Mouse (Mus musculus): ENCODE data around the gene Urb1. TPM values are rescaled to one million over a fixed set of nuclear protein-coding genes. Genes with fewer than 3 reads are reported as not detected.
A peak's percentile ranks its signal among the peaks of the same experiment; 100 is the strongest.
"Not testable (repeated sequence)": the region's sequence is repeated elsewhere in the genome, so short reads cannot be mapped to it uniquely, and the experiment has no call there.

Urb1 gene
- polyA plus RNA-seq, 1 experiment from 2014 or later: 17.7 TPM

- DNase-seq (ENCODE audit: low spot score): no peak
- 74% methylated on average over 7 of the region's 7 CpGs for WGBS
- Histone ChIP-seq H3K4me2 (no peak overlapping the region), H3K4me3 (ENCODE audit: low read depth, low read length) (no peak overlapping the region), H3K9ac (ENCODE audit: low read depth, low read length) (no peak overlapping the region), H3K4me1 (replicated peaks; ENCODE audit: control insufficient read depth, insufficient read depth, low read length) (peaks cover 10% of the 10 kb centered on the region), H3K27me3 (replicated peaks; ENCODE audit: control insufficient read depth, insufficient read depth, low read length) (peaks cover 56% of the 10 kb centered on the region), H3K36me3 (ENCODE audit: control insufficient read depth, insufficient read depth, low read length) (no peaks in the 10 kb centered on the region), H3K27ac (ENCODE audit: low read depth, low read length) (no peak overlapping the region), H3K9me3 (ENCODE audit: control insufficient read depth, low read length) (no peaks in the 10 kb centered on the region)
- no peak for ATAC-seq (replicated peaks; ENCODE audit: low FRiP score)
Observed at GRCm38 (mm10) chr16:90829136-90829535, 18.9 kb upstream of the Urb1 start.

GRCm38 (mm10) chr16:90827498-90827897, 17.3 kb upstream of the Urb1 start:
- 79% methylated on average over 9 of the region's 9 CpGs for WGBS
- no peak overlapping the region for H3K27ac ChIP-seq (ENCODE audit: low read depth, low read length)
- no peak overlapping the region for H3K4me2 ChIP-seq
- DNase-seq (ENCODE audit: low spot score) (no peak), ATAC-seq (replicated peaks; ENCODE audit: low FRiP score) (no peak)
- H3K36me3 ChIP-seq (ENCODE audit: control insufficient read depth, insufficient read depth, low read length): no peaks in the 10 kb centered on the region
- peaks cover 43% of the 10 kb centered on the region for H3K27me3 ChIP-seq (replicated peaks; ENCODE audit: control insufficient read depth, insufficient read depth, low read length)
- H3K9me3 ChIP-seq (ENCODE audit: control insufficient read depth, low read length): no peaks in the 10 kb centered on the region
- no peak overlapping the region for H3K9ac ChIP-seq (ENCODE audit: low read depth, low read length)
- no peak overlapping the region for H3K4me3 ChIP-seq (ENCODE audit: low read depth, low read length)
- H3K4me1 ChIP-seq (replicated peaks; ENCODE audit: control insufficient read depth, insufficient read depth, low read length): peaks cover 10% of the 10 kb centered on the region

GRCm38 (mm10) chr16:90826457-90826856, 16.2 kb upstream of the Urb1 start, which contains the start of gene Eva1c:
Gene Eva1c, plus strand, starts transcription at chr16:90826719.
- Histone ChIP-seq H3K4me1 (replicated peaks; ENCODE audit: control insufficient read depth, insufficient read depth, low read length) (peaks cover 10% of the 10 kb centered on the region), H3K36me3 (ENCODE audit: control insufficient read depth, insufficient read depth, low read length) (no peaks in the 10 kb centered on the region), H3K27ac (ENCODE audit: low read depth, low read length) (no peak within 1 kb of the TSS), H3K27me3 (replicated peaks; ENCODE audit: control insufficient read depth, insufficient read depth, low read length) (peaks cover 35% of the 10 kb centered on the region), H3K9ac (ENCODE audit: low read depth, low read length) (no peak within 1 kb of the TSS), H3K9me3 (ENCODE audit: control insufficient read depth, low read length) (no peaks in the 10 kb centered on the region), H3K4me3 (ENCODE audit: low read depth, low read length) (no peak within 1 kb of the TSS), H3K4me2 (no peak within 1 kb of the TSS)
- 60% methylated on average over 7 of the region's 7 CpGs for WGBS
- DNase-seq (ENCODE audit: low spot score) (no peak), ATAC-seq (replicated peaks; ENCODE audit: low FRiP score) (no peak)

GRCm38 (mm10) chr16:90826041-90826440, 15.8 kb upstream of the Urb1 start:
- H3K9ac ChIP-seq (ENCODE audit: low read depth, low read length): no peak overlapping the region
- 80% methylated on average over 5 of the region's 5 CpGs for WGBS
- H3K4me1 ChIP-seq (replicated peaks; ENCODE audit: control insufficient read depth, insufficient read depth, low read length): peaks cover 8% of the 10 kb centered on the region
- H3K9me3 ChIP-seq (ENCODE audit: control insufficient read depth, low read length): no peaks in the 10 kb centered on the region
- H3K36me3 ChIP-seq (ENCODE audit: control insufficient read depth, insufficient read depth, low read length): no peaks in the 10 kb centered on the region
- DNase-seq (ENCODE audit: low spot score) (no peak), ATAC-seq (replicated peaks; ENCODE audit: low FRiP score) (no peak)
- H3K4me2 ChIP-seq: no peak overlapping the region
- no peak overlapping the region for H3K27ac ChIP-seq (ENCODE audit: low read depth, low read length)
- H3K4me3 ChIP-seq (ENCODE audit: low read depth, low read length): no peak overlapping the region
- peaks cover 31% of the 10 kb centered on the region for H3K27me3 ChIP-seq (replicated peaks; ENCODE audit: control insufficient read depth, insufficient read depth, low read length)

- ATAC-seq (replicated peaks; ENCODE audit: low FRiP score): not testable (repeated sequence)
Observed at GRCm38 (mm10) chr16:90823986-90824385, 13.8 kb upstream of the Urb1 start.

GRCm38 (mm10) chr16:90822981-90823380, 12.8 kb upstream of the Urb1 start:
- Histone ChIP-seq H3K27ac (ENCODE audit: low read depth, low read length) (no peak overlapping the region), H3K9me3 (ENCODE audit: control insufficient read depth, low read length) (no peaks in the 10 kb centered on the region), H3K36me3 (ENCODE audit: control insufficient read depth, insufficient read depth, low read length) (no peaks in the 10 kb centered on the region), H3K27me3 (replicated peaks; ENCODE audit: control insufficient read depth, insufficient read depth, low read length) (peaks cover 7% of the 10 kb centered on the region; the same call in 1 of the 2 replicates), H3K4me2 (no peak overlapping the region), H3K9ac (ENCODE audit: low read depth, low read length) (no peak overlapping the region), H3K4me1 (replicated peaks; ENCODE audit: control insufficient read depth, insufficient read depth, low read length) (no peaks in the 10 kb centered on the region), H3K4me3 (ENCODE audit: low read depth, low read length) (no peak overlapping the region)
- ATAC-seq (replicated peaks; ENCODE audit: low FRiP score) (no peak), DNase-seq (ENCODE audit: low spot score) (no peak)
- WGBS: 66% methylated on average over 7 of the region's 7 CpGs

More at GRCm38 (mm10) chr16:90823986-90824385, 13.8 kb upstream of the Urb1 start:
- H3K9ac ChIP-seq (ENCODE audit: low read depth, low read length); H3K4me3 ChIP-seq (ENCODE audit: low read depth, low read length); H3K36me3 ChIP-seq (ENCODE audit: control insufficient read depth, insufficient read depth, low read length); H3K9me3 ChIP-seq (ENCODE audit: control insufficient read depth, low read length); DNase-seq (ENCODE audit: low spot score); H3K4me2 ChIP-seq; H3K27ac ChIP-seq (ENCODE audit: low read depth, low read length); H3K4me1 ChIP-seq (replicated peaks; ENCODE audit: control insufficient read depth, insufficient read depth, low read length): not testable (repeated sequence)
- H3K27me3 ChIP-seq (replicated peaks; ENCODE audit: control insufficient read depth, insufficient read depth, low read length): peaks cover 12% of the 10 kb centered on the region
- WGBS: 79% methylated on average over 4 of the region's 4 CpGs

GRCm38 (mm10) chr16:90822284-90822935, 12.2 kb upstream of the Urb1 start:
- Histone ChIP-seq H3K4me1 (replicated peaks; ENCODE audit: control insufficient read depth, insufficient read depth, low read length) (no peaks in the 10 kb centered on the region), H3K4me3 (ENCODE audit: low read depth, low read length) (no peak overlapping the region), H3K27ac (ENCODE audit: low read depth, low read length) (no peak overlapping the region), H3K36me3 (ENCODE audit: control insufficient read depth, insufficient read depth, low read length) (no peaks in the 10 kb centered on the region), H3K4me2 (no peak overlapping the region), H3K9ac (ENCODE audit: low read depth, low read length) (no peak overlapping the region), H3K9me3 (ENCODE audit: control insufficient read depth, low read length) (no peaks in the 10 kb centered on the region), H3K27me3 (replicated peaks; ENCODE audit: control insufficient read depth, insufficient read depth, low read length) (peaks cover 5% of the 10 kb centered on the region; the same call in 1 of the 2 replicates)
- DNase-seq (ENCODE audit: low spot score): no peak
- ATAC-seq (replicated peaks; ENCODE audit: low FRiP score): peak; percentile 77
- WGBS: 76% methylated on average over 10 of the region's 10 CpGs

GRCm38 (mm10) chr16:90821046-90821697, 11.0 kb upstream of the Urb1 start:
- Histone ChIP-seq H3K4me1 (replicated peaks; ENCODE audit: control insufficient read depth, insufficient read depth, low read length) (no peaks in the 10 kb centered on the region), H3K27ac (ENCODE audit: low read depth, low read length) (no peak overlapping the region), H3K9me3 (ENCODE audit: control insufficient read depth, low read length) (no peaks in the 10 kb centered on the region), H3K4me3 (ENCODE audit: low read depth, low read length) (no peak overlapping the region), H3K36me3 (ENCODE audit: control insufficient read depth, insufficient read depth, low read length) (no peaks in the 10 kb centered on the region), H3K9ac (ENCODE audit: low read depth, low read length) (no peak overlapping the region), H3K4me2 (no peak overlapping the region), H3K27me3 (replicated peaks; ENCODE audit: control insufficient read depth, insufficient read depth, low read length) (peaks cover 8% of the 10 kb centered on the region; the same call in 1 of the 2 replicates)
- ATAC-seq (replicated peaks; ENCODE audit: low FRiP score) (no peak), DNase-seq (ENCODE audit: low spot score) (no peak)
- WGBS: 84% methylated on average over 14 of the region's 14 CpGs

- no peak overlapping the region for H3K9ac ChIP-seq (ENCODE audit: low read depth, low read length)
- H3K27me3 ChIP-seq (replicated peaks; ENCODE audit: control insufficient read depth, insufficient read depth, low read length): peaks cover 8% of the 10 kb centered on the region; the same call in 1 of the 2 replicates
- H3K9me3 ChIP-seq (ENCODE audit: control insufficient read depth, low read length): no peaks in the 10 kb centered on the region
- H3K27ac ChIP-seq (ENCODE audit: low read depth, low read length): no peak overlapping the region
- H3K4me3 ChIP-seq (ENCODE audit: low read depth, low read length): no peak overlapping the region
- WGBS: 71% methylated on average over 6 of the region's 6 CpGs
- no peaks in the 10 kb centered on the region for H3K4me1 ChIP-seq (replicated peaks; ENCODE audit: control insufficient read depth, insufficient read depth, low read length)
- no peak for DNase-seq (ENCODE audit: low spot score)
- ATAC-seq (replicated peaks; ENCODE audit: low FRiP score): no peak
- H3K36me3 ChIP-seq (ENCODE audit: control insufficient read depth, insufficient read depth, low read length): no peaks in the 10 kb centered on the region
- H3K4me2 ChIP-seq: no peak overlapping the region
Observed at GRCm38 (mm10) chr16:90820326-90820725, 10.1 kb upstream of the Urb1 start.

Measured in liver, embryonic 11.5 days (tissue).